Mouse (Mus musculus) C2C12 (cell line): Measurements from ENCODE around the gene Tst.

Source experiments
- CEBPB ChIP-seq: IDR thresholded peaks from one replicate; pipeline ENCODE4 v1.6.1; 2011; ENCODE audit warnings: low read depth, mild to moderate bottlenecking, control low read depth, moderate library complexity
- CTCF ChIP-seq: IDR thresholded peaks from one replicate; pipeline ENCODE4 v1.5.1; 2011; ENCODE audit not compliant: control insufficient read depth, insufficient read depth, insufficient read length
- MAX ChIP-seq: IDR thresholded peaks from one replicate; pipeline ENCODE4 v1.6.1; 2011; ENCODE audit warnings: mild to moderate bottlenecking, control low read depth
- MYOD1 ChIP-seq: IDR thresholded peaks from one replicate; pipeline ENCODE4 v1.6.1; 2011; ENCODE audit warnings: low read depth; ENCODE audit not compliant: control insufficient read depth, insufficient read length
- MYOG ChIP-seq: IDR thresholded peaks from one replicate; pipeline ENCODE4 v1.6.1; 2011; ENCODE audit not compliant: control insufficient read depth, insufficient read length; ENCODE audit errors: extremely low read depth
- USF1 ChIP-seq: IDR thresholded peaks from one replicate; pipeline ENCODE4 v1.6.1; 2011; ENCODE audit warnings: low read depth, mild to moderate bottlenecking, control low read depth, moderate library complexity

DNA sequence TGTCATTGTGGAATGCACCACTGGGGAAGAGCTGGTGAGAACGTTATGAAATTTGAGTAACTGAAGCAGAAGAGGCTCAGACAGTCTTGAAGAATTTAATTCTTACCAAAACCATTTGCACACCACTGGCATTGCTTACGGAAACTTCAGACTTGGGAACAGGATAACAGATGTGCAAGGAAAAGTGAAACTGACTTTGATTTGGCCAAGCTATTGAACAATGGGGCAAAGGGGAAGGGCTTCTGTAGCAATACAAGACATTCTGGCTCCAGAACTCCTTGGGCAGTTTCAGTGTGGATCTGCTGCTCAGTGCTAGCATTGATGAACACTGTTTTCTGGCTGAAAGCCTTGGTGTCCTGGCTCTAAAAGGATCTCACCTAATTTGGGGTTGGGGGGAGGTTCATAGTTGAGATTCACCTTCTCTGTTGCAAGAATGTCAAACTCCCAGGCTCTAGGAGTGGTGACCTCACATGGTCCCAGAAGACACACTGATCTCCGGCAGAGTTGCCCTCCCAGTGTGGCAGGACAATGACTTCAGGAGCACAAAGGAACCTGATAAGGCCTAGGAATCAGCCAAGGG, 54.0 kb downstream of the Tst start:
- no peak for TF ChIP-seq USF1
- no peak for TF ChIP-seq CTCF
- TF ChIP-seq MAX: no peak
- TF ChIP-seq CEBPB: no peak
- TF ChIP-seq MYOD1: no peak
- TF ChIP-seq MYOG: no peak
